Comparison of ENCODE assay signal across 7 mouse cellular contexts in genomic region chr10:79834769-79835398, GRCm38 (mm10). TPM values are rescaled to one million over a fixed set of nuclear protein-coding genes. Genes with fewer than 3 reads are reported as not detected.
DNase-seq lines count a peak whose midpoint lies in the region; ATAC-seq and TF ChIP-seq lines count a peak whose summit lies in the region.

No protein-coding gene starts in this region.

- no peak for ATAC-seq in G1E (ENCODE audit: extremely low read depth, insufficient number of reproducible peaks, low FRiP score, poor library complexity, severe bottlenecking)
- ATAC-seq in embryonic facial prominence, embryonic 15.5 days (ENCODE audit: insufficient number of reproducible peaks, low FRiP score, low TSS enrichment, low read depth): peak; percentile 42; the same call in 1 of the 2 replicates

- peak; percentile 75; the same call in 1 of the 2 replicates for TF ChIP-seq CTCF in G1E (IDR thresholded peaks at IDR 0.05; ENCODE audit: low read depth, low read length)
- TF ChIP-seq CTCF in bone marrow, adult 2 months (IDR thresholded peaks at IDR 0.05; ENCODE audit: control insufficient read depth, insufficient read depth, low read length): peak; percentile 97

- 0 out of 2 replicates have a peak, but pooled peaks cover 3% of the 10 kb centered on the region for H3K4me1 ChIP-seq in G1E (ENCODE audit: insufficient read depth, low read depth, low read length)
- peaks cover 4% of the 10 kb centered on the region; the same call in 1 of the 2 replicates for H3K4me1 ChIP-seq in bone marrow, adult 2 months (ENCODE audit: control insufficient read depth, insufficient read depth, low read length)
- H3K4me1 ChIP-seq in embryonic facial prominence, embryonic 15.5 days: 0 out of 2 replicates have a peak, but pooled peaks cover 3% of the 10 kb centered on the region

- no peak overlapping the region for H3K4me3 ChIP-seq in G1E (ENCODE audit: low read depth, low read length)
- no peak overlapping the region for H3K4me3 ChIP-seq in bone marrow, adult 2 months (replicated peaks; ENCODE audit: control insufficient read depth, low read depth, low read length)
- H3K4me3 ChIP-seq in embryonic facial prominence, embryonic 15.5 days (replicated peaks): no peak overlapping the region

- intact Hi-C loops in heart, postnatal 36 days (cut with DNase I): loop anchor here (1.0 to 2.0 kb wide), 4 partner anchors 48 to 123 kb away; no protein-coding TSS in a partner anchor

- WGBS in bone marrow, adult 2 months: 29% methylated on average over 9 of the region's 9 CpGs
- 23% methylated on average over 9 of the region's 9 CpGs for WGBS in embryonic facial prominence, embryonic 15.5 days

- no peak overlapping the region for H3K27ac ChIP-seq in bone marrow, adult 2 months (ENCODE audit: control insufficient read depth, insufficient read depth, low read depth, low read length, poor library complexity)
- no peak overlapping the region for H3K27ac ChIP-seq in embryonic facial prominence, embryonic 15.5 days (replicated peaks)

- no peak for TF ChIP-seq POLR2A in bone marrow, adult 2 months (IDR thresholded peaks at IDR 0.05; ENCODE audit: borderline replicate concordance, control insufficient read depth, low read depth, low read length)

- H3K9me3 ChIP-seq in G1E (replicated peaks): 0 out of 2 replicates have a peak, but pooled peaks cover 4% of the 10 kb centered on the region
- H3K9me3 ChIP-seq in embryonic facial prominence, embryonic 15.5 days (replicated peaks): no peaks in the 10 kb centered on the region

- no peaks in the 10 kb centered on the region for H3K36me3 ChIP-seq in G1E (replicated peaks)
- no peaks in the 10 kb centered on the region for H3K36me3 ChIP-seq in embryonic facial prominence, embryonic 15.5 days

- no peak overlapping the region for H3K9ac ChIP-seq in embryonic facial prominence, embryonic 15.5 days

- peaks cover 36% of the 10 kb centered on the region for H3K27me3 ChIP-seq in G1E (ENCODE audit: insufficient read depth, low read length)
- no peaks in the 10 kb centered on the region for H3K27me3 ChIP-seq in embryonic facial prominence, embryonic 15.5 days

- DNase-seq in G1E (ENCODE audit: low spot score): peak; percentile 55
- peak; percentile 81 to 86 for DNase-seq in heart, postnatal 36 days
- DNase-seq in layer of hippocampus, postnatal 14 days (ENCODE audit: low spot score in 2 of 2): peak; percentile 75 to 79
- DNase-seq in lung, postnatal 36 days: peak; percentile 81
- peak; percentile 82 for DNase-seq in right cerebral cortex, postnatal 14 days

- no peak overlapping the region for H3K4me2 ChIP-seq in embryonic facial prominence, embryonic 15.5 days (replicated peaks)

RNA-seq across cellular contexts. Expression of gene Misp, which starts 14.1 kb away (rescaled TPM):
- total RNA-seq in G1E (2014; fragmentation: Nextera tagmentation) (not detected in 2 replicates), G1E (2017) (0.33 TPM in 1 of 2 replicates, not detected in the other)
- not detected in 2 replicates for polyA plus RNA-seq in G1E (2012)
- polyA plus RNA-seq in bone marrow, adult 2 months (2011; ENCODE audit: insufficient read depth, insufficient read length, low replicate concordance, missing spikeins): not detected in 2 replicates
- polyA plus RNA-seq in embryonic facial prominence, embryonic 15.5 days (2015; fragmentation: Nextera tagmentation; extraction: Ambion mirVana): 5.4 and 7.8 TPM in 2 replicates
- under 1 TPM in 1 of 2 experiments, not detected in 1; 0.62 TPM for total RNA-seq in heart, postnatal 36 days (2021)
- total RNA-seq in layer of hippocampus, postnatal 14 days (2021): under 1 TPM; 0.26 to 0.53 TPM

RNA-seq across cellular contexts. Expression of gene Ptbp1, which starts 19.3 kb away (rescaled TPM):
- total RNA-seq in G1E (2014; fragmentation: Nextera tagmentation): 333 and 387 TPM in 2 replicates
- 168 and 190 TPM in 2 replicates for total RNA-seq in G1E (2017)
- polyA plus RNA-seq in G1E (2012): 1,117 and 1,292 TPM in 2 replicates
- polyA plus RNA-seq in bone marrow, adult 2 months (2011; ENCODE audit: insufficient read depth, insufficient read length, low replicate concordance, missing spikeins): 113 and 188 TPM in 2 replicates
- 299 and 325 TPM in 2 replicates for polyA plus RNA-seq in embryonic facial prominence, embryonic 15.5 days (2015; fragmentation: Nextera tagmentation; extraction: Ambion mirVana)
- total RNA-seq in heart, postnatal 36 days (2021): 10 to 100 TPM; 50.9 to 51.2 TPM
- 10 to 100 TPM; 62.9 to 70.2 TPM for total RNA-seq in layer of hippocampus, postnatal 14 days (2021)

RNA-seq across cellular contexts. Expression of gene Prtn3, which starts 39.4 kb away (rescaled TPM):
- total RNA-seq in G1E (2014; fragmentation: Nextera tagmentation): not detected in 2 replicates
- total RNA-seq in G1E (2017): 0.49 TPM in 1 of 2 replicates, not detected in the other
- 2.0 and 2.1 TPM in 2 replicates for polyA plus RNA-seq in G1E (2012)
- polyA plus RNA-seq in bone marrow, adult 2 months (2011; ENCODE audit: insufficient read depth, insufficient read length, low replicate concordance, missing spikeins): 143 and 259 TPM in 2 replicates
- 4.3 and 5.6 TPM in 2 replicates for polyA plus RNA-seq in embryonic facial prominence, embryonic 15.5 days (2015; fragmentation: Nextera tagmentation; extraction: Ambion mirVana)
- total RNA-seq in heart, postnatal 36 days (2021): not detected
- 1 to 10 TPM; 2.3 to 3.0 TPM for total RNA-seq in layer of hippocampus, postnatal 14 days (2021)

RNA-seq across cellular contexts. Expression of gene Plppr3, which starts 39.5 kb away (rescaled TPM):
- not detected in 2 replicates for total RNA-seq in G1E (2014; fragmentation: Nextera tagmentation)
- total RNA-seq in G1E (2017): 0.06 and 0.82 TPM in 2 replicates
- 0.13 and 0.20 TPM in 2 replicates for polyA plus RNA-seq in G1E (2012)
- polyA plus RNA-seq in bone marrow, adult 2 months (2011; ENCODE audit: insufficient read depth, insufficient read length, low replicate concordance, missing spikeins): 16.4 and 32.4 TPM in 2 replicates
- 59.9 and 68.2 TPM in 2 replicates for polyA plus RNA-seq in embryonic facial prominence, embryonic 15.5 days (2015; fragmentation: Nextera tagmentation; extraction: Ambion mirVana)
- total RNA-seq in heart, postnatal 36 days (2021): not detected
- total RNA-seq in layer of hippocampus, postnatal 14 days (2021): 10 to 100 TPM; 53.5 to 57.7 TPM

RNA-seq across cellular contexts. Expression of gene Palm, which starts 41.5 kb away (rescaled TPM):
- not detected in 2 replicates for total RNA-seq in G1E (2014; fragmentation: Nextera tagmentation)
- 0.11 and 0.17 TPM in 2 replicates for total RNA-seq in G1E (2017)
- polyA plus RNA-seq in G1E (2012): 0.42 and 0.44 TPM in 2 replicates
- polyA plus RNA-seq in bone marrow, adult 2 months (2011; ENCODE audit: insufficient read depth, insufficient read length, low replicate concordance, missing spikeins): 19.7 and 36.1 TPM in 2 replicates
- polyA plus RNA-seq in embryonic facial prominence, embryonic 15.5 days (2015; fragmentation: Nextera tagmentation; extraction: Ambion mirVana): 88.1 and 96.6 TPM in 2 replicates
- total RNA-seq in heart, postnatal 36 days (2021): 10 to 100 TPM; 56.0 to 87.0 TPM
- 100 to 1,000 TPM; 356 to 379 TPM for total RNA-seq in layer of hippocampus, postnatal 14 days (2021)
